Mouse (Mus musculus): ENCODE data around the gene Rhd. TPM values are rescaled to one million over a fixed set of nuclear protein-coding genes. Genes with fewer than 3 reads are reported as not detected.

The Rhd gene
- polyA plus RNA-seq, 2 experiments: 260 to 576 TPM

DNA sequence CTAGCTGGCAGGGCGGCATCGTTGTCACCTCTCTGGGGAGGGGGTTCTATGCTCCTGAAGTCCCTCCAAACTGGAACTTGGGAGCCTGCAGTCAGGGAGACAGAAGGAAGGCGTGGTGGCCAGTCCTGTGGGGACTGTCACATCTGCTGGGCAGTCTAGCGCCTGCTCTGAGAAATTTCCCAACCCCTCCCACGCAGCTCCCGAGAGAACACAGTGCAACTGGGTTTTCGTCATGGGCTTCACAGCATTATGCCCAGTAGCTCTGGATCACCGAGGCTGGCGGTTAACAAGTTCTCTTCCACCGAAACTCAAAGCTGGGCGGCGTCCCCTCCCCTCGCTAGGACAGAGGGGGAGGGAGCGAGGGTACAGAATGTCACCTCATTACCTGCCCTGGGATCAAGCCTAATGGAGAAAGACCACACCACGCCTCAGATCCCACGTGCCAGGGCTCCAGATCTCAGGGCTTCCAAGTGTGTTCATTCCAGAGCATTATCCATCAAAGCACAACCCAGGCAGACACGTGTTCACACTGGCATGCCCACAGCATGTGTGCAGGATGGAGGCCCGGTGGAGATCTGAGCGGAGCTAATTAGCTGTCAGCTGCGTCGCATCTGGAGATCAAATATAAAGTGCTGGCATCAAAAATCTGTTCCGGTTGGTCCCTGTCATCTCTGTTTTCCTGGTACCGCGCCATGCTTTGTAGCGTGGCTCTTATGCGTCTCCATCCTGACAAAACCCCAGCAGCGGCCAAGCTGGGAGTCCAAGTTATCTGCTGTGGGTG, 79.6 kb downstream of the Rhd start:
- 54% methylated on average over 26 of the region's 27 CpGs for WGBS (ENCODE audit: insufficient replicate concordance)
- H3K27ac ChIP-seq: no peak overlapping the region

More for the DNA sequence above, 79.6 kb downstream of the Rhd start:
- no peak overlapping the region for H3K4me3 ChIP-seq (ENCODE audit: insufficient read depth in 1 of 2, low read depth in 2 of 2, low read length in 2 of 2)
- no peak overlapping the region for H3K4me2 ChIP-seq (ENCODE audit: low read depth)
- H3K27me3 ChIP-seq (ENCODE audit: control insufficient read depth, insufficient read depth, low read length): peaks cover 4% of the 10 kb centered on the region
- H3K4me1 ChIP-seq (replicated peaks; ENCODE audit: control insufficient read depth in 2 of 2, insufficient read depth in 2 of 2, low read length in 1 of 2): peaks cover 0 to 3% of the 10 kb centered on the region in 2 experiments; a peak in 2 of 4 replicates
- DNase-seq (ENCODE audit: low read depth in 3 of 3, low spot score in 3 of 3): no peak
- ATAC-seq (ENCODE audit: insufficient read depth): no peak
- TF ChIP-seq EP300 (IDR thresholded peaks at IDR 0.05; ENCODE audit: low read depth): no peak
- TF ChIP-seq CTCF (IDR thresholded peaks at IDR 0.05; ENCODE audit: low read depth): no peak
- no peak overlapping the region for H3K9ac ChIP-seq (replicated peaks)
- no peaks in the 10 kb centered on the region for H3K9me3 ChIP-seq (ENCODE audit: control insufficient read depth, low read length)
- no peaks in the 10 kb centered on the region for H3K36me3 ChIP-seq (replicated peaks; ENCODE audit: control insufficient read depth, insufficient read depth, low read depth)

Other genes starting within 250 kb of the Rhd start
- 1.6 and 1.9 TPM in 2 replicates for gene Man1c1, start 160.2 kb upstream of the Rhd start, polyA plus RNA-seq (2012; rRNA removed)
- gene Man1c1, start 160.2 kb upstream of the Rhd start, polyA plus RNA-seq (2014; fragmentation: Nextera tagmentation; extraction: Ambion mirVana): 1.00 and 1.2 TPM in 2 replicates
- gene Ldlrap1, start 96.5 kb upstream of the Rhd start, polyA plus RNA-seq (2012; rRNA removed): 7.0 and 9.1 TPM in 2 replicates
- 13.4 and 19.2 TPM in 2 replicates for gene Ldlrap1, start 96.5 kb upstream of the Rhd start, polyA plus RNA-seq (2014; fragmentation: Nextera tagmentation; extraction: Ambion mirVana)
- 5.7 and 9.3 TPM in 2 replicates for gene Maco1, start 11.2 kb upstream of the Rhd start, polyA plus RNA-seq (2012; rRNA removed)
- gene Maco1, start 11.2 kb upstream of the Rhd start, polyA plus RNA-seq (2014; fragmentation: Nextera tagmentation; extraction: Ambion mirVana): 11.7 and 13.0 TPM in 2 replicates
- 44.2 and 50.8 TPM in 2 replicates for gene Tmem50a, start 50.5 kb downstream of the Rhd start, polyA plus RNA-seq (2012; rRNA removed)
- gene Tmem50a, start 50.5 kb downstream of the Rhd start, polyA plus RNA-seq (2014; fragmentation: Nextera tagmentation; extraction: Ambion mirVana): 59.5 and 65.1 TPM in 2 replicates
- 228 and 239 TPM in 2 replicates for gene Rsrp1, start 59.1 kb downstream of the Rhd start, polyA plus RNA-seq (2012; rRNA removed)
- gene Rsrp1, start 59.1 kb downstream of the Rhd start, polyA plus RNA-seq (2014; fragmentation: Nextera tagmentation; extraction: Ambion mirVana): 151 and 161 TPM in 2 replicates
- 21.9 and 42.9 TPM in 2 replicates for gene Syf2, start 66.4 kb downstream of the Rhd start, polyA plus RNA-seq (2012; rRNA removed)
- gene Syf2, start 66.4 kb downstream of the Rhd start, polyA plus RNA-seq (2014; fragmentation: Nextera tagmentation; extraction: Ambion mirVana): 52.6 and 56.0 TPM in 2 replicates